Mouse (Mus musculus) liver, embryonic 14 days (tissue): ENCODE data around the gene Cacna1f. TPM values are rescaled to one million over a fixed set of nuclear protein-coding genes. Genes with fewer than 3 reads are reported as not detected.

Experiments used
- polyA plus RNA-seq: library from polyadenylated mRNA; depleted of rRNA; stranded (reverse); fragments of >200 nt; gene quantifications from 2 replicates; pipeline ENCODE4 v1.2.3, GENCODE M21; 2012; rRNA removed

Gene Cacna1f
- 0.03 and 0.05 TPM in 2 replicates for polyA plus RNA-seq

DNA sequence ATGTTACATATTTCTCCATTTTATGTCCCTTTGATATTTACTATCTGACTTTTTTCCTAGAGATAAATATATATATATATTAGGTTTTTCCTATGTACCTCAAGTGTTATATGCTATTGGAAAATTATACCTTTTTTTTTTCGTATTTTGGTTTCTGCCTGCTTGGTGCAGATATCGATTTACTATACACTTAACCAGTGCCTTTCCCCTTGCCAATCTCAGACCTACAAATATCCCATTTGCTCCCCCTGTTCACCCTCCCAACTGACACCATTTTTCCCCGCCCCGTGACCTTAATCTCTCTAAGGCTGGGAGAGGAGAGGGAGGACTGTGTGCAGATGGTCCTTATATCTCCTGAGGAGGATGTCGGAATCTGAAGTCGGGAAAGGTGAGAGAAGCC, at the start of gene Cacna1f:
Cacna1f (plus strand) TSS at position 301 of the 400 bp plus-strand sequence.

DNA sequence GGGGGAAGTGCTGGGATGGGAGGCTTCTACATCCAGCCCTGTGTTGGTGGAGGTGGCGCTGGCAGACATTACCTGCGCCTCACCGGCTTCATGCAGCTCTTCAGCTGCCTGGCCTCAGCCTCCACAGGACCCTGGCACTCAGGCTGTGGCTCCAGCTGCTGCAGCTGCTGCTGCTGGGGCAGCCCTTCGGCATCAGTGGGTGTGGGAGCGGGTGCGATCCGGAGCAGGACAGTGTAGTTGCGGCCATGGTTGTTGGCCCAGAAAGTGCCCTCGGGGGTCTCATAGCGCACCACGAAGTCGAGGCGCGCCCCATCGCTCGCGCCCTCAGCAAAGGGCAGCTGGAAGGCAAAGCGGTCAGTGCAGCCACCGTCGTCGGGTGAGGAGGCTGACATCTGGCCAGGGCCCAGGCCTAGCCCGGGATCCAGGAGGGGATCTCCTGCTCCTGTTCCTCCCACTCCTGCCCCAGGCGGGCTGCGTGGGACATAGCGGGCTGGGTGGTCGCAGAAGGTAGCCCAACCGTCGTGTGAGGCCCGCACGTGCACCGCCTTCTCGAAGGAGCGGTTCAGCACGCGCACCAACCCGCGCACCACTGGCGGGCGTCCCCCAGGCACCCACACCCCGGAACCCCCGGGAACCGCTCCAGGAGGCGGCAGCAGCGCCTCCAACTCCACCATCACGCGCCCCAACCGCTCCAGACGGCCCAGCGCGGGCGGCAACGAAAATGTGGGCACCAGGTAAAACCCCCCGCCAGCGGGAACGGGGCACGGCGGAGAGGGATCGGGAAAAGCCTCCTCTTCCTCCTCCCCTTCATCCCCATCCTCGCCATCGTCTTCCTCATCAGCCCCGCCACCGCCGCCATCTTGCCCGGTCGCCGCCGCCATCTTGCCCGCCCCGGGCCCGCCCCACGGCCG, 33.5 kb upstream of the Cacna1f start, which contains the start of gene Foxp3:
Foxp3 (plus strand) TSS at position 469 of the 911 bp plus-strand sequence.

DNA sequence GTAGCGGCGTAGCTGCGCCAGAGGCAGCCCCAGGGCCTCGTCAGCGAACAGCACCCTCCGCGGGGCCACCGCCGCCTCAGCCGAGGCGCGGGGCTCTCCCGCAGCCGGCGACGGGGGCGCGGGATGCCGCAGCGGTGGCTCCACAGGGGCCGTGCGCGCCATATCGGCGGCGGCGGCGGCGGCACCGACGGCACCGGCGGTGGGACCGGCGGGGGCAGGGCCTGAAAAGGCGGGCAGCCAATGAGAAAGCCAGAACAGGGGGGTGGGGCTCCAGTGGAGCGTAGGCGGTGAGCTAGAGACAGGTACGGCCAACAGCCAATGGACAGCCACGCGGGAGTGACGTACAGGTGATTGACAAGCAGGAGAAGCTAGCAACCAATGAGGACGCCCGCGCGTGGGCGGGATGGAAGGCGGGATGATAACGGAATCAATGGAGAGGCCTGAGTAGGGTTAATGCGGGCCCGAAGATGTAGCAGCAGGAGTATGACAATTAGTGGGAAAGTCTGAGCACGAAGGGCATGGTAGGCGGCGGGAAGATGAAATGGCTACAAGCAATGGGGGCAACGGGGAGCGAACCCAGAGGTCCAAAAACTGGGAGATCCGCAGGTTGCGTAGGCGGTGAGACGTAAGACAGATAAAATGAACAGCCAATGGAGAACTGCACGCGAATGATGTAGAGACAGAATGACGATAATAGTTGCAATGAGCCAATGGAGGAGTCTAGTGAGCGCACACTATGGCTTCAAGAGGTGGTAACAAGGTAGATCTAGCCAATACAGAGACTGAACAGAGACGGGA, 32.6 kb upstream of the Cacna1f start, which contains the start of gene Ppp1r3f:
Ppp1r3f (minus strand) TSS at position 197 of the 798 bp plus-strand sequence.

DNA sequence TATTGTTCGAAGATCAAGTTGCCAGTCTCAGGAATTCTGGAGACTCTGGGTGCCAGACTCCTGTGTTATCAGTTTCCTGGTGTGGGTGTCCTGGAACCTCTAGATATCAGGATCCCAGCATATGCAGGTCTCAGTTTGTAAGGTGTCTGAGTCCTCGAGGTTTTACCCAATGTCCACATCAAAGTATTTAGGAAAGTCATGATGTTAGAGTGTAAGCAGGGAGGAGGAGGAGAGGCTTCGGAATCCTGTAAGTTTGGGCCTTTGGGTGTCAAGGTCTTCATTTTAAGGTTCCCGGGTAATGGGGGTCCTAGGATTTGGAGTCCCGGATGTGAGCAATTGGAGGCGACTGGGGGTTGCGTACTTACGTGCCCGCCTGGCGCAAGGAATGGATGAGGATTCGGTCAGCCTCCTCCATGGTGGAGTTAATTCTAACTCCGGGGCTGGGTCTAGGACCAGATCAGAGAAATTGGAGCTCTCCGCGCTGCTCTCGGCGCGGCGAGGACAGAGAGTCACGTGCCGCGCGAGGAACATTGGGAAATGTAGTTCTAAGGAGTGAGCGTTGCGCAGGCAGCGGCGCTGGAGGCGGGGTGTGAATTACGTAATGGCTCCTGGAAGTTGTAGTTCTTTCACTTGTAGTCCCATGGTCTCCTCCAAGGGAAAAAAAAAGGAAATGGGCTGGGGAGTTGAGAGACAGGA, 1.9 kb upstream of the Cacna1f start, which contains the start of gene Ccdc22:
Ccdc22 (minus strand) TSS at position 639 of the 696 bp plus-strand sequence.

DNA sequence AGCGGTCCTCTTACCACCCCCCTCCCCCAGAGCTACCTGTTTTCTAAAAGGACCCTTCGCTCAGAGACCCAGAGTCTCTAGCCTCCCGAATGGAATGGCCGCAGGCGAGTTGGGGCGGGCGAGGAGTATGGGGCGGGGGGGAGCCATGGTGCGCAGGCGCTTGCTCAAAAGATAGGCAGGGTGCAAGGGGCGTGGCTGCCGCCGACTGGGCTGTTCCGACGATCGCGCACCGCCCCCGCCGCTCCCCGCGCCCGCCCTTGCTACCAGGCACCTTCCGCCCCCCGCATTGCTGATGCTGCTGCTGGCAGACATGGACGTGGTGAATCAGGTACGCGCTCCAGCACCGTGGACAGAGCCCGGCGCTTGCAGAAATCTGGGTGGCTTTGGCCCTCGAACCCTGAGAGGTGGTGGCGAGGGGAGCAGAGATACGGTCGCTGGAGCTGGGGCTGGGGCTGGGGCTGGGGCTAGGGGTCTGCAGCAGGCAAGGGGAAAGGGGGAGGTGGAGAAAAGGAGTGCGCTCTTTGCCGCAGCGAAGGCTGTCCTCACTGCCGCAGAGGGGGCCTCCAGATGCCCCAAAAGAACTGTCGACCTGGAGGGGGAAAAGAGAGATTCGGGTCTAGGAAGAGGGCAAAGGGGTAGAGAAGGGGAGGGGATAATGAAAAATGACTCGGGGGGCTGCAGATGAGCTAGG, 31.7 kb downstream of the Cacna1f start, which contains the start of gene Syp:
Syp (plus strand) TSS at position 71 of the 691 bp plus-strand sequence.

DNA sequence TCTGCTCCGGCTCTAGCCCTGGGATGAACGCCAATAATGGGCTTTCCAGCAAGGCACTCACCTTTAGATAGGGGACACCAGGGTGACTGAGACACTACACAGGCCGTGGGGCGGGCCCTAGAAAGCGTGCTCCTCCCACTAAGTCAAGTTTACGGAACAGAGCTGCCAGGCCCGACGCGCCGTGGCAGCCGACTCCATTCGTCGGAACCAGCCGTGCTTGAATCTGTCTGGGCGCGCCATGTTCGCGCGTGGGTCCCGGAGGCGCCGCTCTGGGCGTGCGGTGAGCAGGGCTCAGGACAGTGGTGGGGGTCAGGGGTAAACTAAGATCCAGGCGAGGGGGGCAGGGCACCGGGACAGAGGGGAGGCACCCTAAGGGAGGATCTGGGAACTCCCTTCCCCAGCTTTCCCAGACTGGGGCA, 50.3 kb downstream of the Cacna1f start, which contains the start of gene Prickle3:
Prickle3 (plus strand) TSS at position 40 of the 419 bp plus-strand sequence.

DNA sequence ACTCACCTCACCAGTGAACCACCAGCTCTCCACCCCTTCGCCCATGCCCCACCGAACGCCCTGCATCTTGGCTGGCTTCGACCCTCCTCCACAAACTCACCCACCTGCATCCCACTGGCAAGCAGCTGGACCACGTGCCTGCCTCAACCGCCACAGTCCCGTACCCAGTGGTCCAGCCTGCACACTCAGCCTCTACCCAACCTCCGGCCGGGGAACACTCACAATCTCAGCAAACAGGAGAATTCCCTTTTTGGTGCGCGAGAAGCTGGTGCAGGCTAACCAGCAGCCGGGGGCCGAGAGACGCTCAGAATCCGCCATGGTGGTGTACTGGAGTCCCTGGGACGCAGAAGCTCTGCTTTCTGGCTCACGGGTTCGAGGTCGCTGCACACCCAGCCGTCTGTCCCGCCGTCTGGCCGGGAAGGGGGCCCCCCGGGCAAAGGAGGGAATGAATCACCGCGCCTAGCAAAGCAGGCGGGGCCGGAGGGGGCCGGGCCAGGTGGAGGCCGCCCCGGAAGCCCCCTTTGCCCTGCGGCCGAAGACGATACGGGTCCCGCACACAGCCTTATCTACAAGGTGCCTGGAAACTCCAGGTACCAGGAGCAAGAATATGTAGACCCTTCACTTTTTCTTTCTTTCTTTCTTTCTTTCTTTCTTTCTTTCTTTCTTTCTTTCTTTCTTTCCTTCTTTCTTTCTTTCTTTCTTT, 64.2 kb downstream of the Cacna1f start, which contains the start of gene Plp2:
Plp2 (minus strand) TSS at position 470 of the 703 bp plus-strand sequence.

DNA sequence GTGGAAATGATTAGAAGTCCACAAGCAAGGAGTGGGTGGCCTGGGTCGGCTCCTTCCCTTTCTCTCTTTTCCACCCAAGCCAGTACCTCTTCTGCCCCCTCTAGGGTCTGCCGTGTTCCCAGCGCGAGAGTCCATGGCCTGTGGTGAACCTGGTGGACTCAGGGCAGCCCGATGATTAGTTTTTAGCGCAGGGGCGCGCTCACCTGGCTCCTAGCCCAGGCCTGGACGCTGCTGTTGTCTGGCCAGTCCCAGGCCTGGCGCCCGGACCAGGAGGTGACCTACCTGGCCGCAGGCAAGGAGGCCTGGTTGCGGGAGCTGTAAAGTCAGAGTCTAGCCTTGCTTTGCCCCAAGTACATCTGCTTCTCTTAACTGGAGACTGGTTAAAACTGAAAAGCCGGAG, 74.0 kb downstream of the Cacna1f start, which contains the start of gene Magix:
Magix (minus strand) TSS at position 388 of the 400 bp plus-strand sequence.

Other genes starting within 250 kb of the Cacna1f start
- gene Usp27x, start 231.3 kb upstream of the Cacna1f start, polyA plus RNA-seq = 0.21 and 0.23 TPM in 2 replicates
- not detected in 2 replicates for gene Foxp3, start 33.4 kb upstream of the Cacna1f start, polyA plus RNA-seq
- gene Ppp1r3f, start 32.8 kb upstream of the Cacna1f start, polyA plus RNA-seq = 0.34 and 0.36 TPM in 2 replicates
- 7.7 and 9.4 TPM in 2 replicates for gene Ccdc22, start 1.6 kb upstream of the Cacna1f start, polyA plus RNA-seq
- gene Syp, start 31.4 kb downstream of the Cacna1f start, polyA plus RNA-seq = 0.44 and 0.45 TPM in 2 replicates
- 1.2 and 1.3 TPM in 2 replicates for gene Prickle3, start 50.2 kb downstream of the Cacna1f start, polyA plus RNA-seq
- gene Plp2, start 64.3 kb downstream of the Cacna1f start, polyA plus RNA-seq = 24.8 and 27.6 TPM in 2 replicates
- 0.03 and 0.07 TPM in 2 replicates for gene Magix, start 74.2 kb downstream of the Cacna1f start, polyA plus RNA-seq
- 7.1 and 8.1 TPM in 2 replicates for gene Gpkow, start 90.0 kb downstream of the Cacna1f start, polyA plus RNA-seq
- 12.3 and 12.8 TPM in 2 replicates for gene Wdr45, start 107.2 kb downstream of the Cacna1f start, polyA plus RNA-seq
- 0.12 and 0.20 TPM in 2 replicates for gene Gm45208, start 115.2 kb downstream of the Cacna1f start, polyA plus RNA-seq
- 3.9 and 4.5 TPM in 2 replicates for gene Praf2, start 121.4 kb downstream of the Cacna1f start, polyA plus RNA-seq
- 1.3 TPM in 2 replicates for gene Ccdc120, start 143.8 kb downstream of the Cacna1f start, polyA plus RNA-seq
- 3.6 and 5.0 TPM in 2 replicates for gene Tfe3, start 155.5 kb downstream of the Cacna1f start, polyA plus RNA-seq
- gene Gripap1, start 182.7 kb downstream of the Cacna1f start, polyA plus RNA-seq = 30.3 and 32.3 TPM in 2 replicates
- gene Kcnd1, start 215.2 kb downstream of the Cacna1f start, polyA plus RNA-seq = 0.31 and 0.43 TPM in 2 replicates
- 24.6 and 36.1 TPM in 2 replicates for gene Otud5, start 234.3 kb downstream of the Cacna1f start, polyA plus RNA-seq